9 mouse cellular contexts compared by ENCODE assay signal in the genomic region with DNA sequence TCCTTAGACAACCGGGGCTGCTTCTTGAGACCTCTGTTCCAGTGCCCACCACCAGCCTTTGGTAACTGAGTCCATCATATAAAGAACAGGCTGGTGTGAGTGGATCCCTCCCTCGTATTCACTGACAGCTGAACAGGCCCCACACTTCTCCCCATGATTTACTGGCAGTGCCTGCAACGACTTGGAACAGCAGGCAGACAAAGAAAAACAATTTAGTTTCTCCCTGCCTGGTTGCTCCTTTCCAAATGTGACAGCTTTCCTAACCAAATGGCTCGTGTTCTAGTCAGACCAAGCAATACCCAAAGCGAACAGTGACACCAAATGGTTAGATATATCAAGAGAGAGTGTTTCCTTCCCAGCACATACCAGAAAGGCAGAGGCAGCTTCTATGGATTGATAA.
DNase-seq lines count a peak whose midpoint lies in the region; ATAC-seq and TF ChIP-seq lines count a peak whose summit lies in the region.
"Had no signal": no experiment of that assay in that cellular context is flagged by ENCODE, and none has a peak within 500 bp of the region (broad histone marks: within the 10 kb centered on the region; RNA-seq: fewer than 3 reads in every experiment).

No protein-coding gene starts in this region.

- H3K36me3 ChIP-seq in hindbrain, embryonic 13.5 days, result no peaks in the 10 kb centered on the region
- no peaks in the 10 kb centered on the region for H3K36me3 ChIP-seq in hindbrain, embryonic 10.5 days
- H3K36me3 ChIP-seq in intestine, postnatal 0 days (ENCODE audit: control insufficient read depth, insufficient read depth), result no peaks in the 10 kb centered on the region
- H3K36me3 ChIP-seq in midbrain, embryonic 13.5 days, result no peaks in the 10 kb centered on the region
- H3K36me3 ChIP-seq: limb, embryonic 13.5 days had no signal

- no peak for TF ChIP-seq POLR2A in cortical plate, adult 2 months (IDR thresholded peaks at IDR 0.05; ENCODE audit: extremely low read depth, insufficient read depth, low read length)

- no peak for DNase-seq in hindbrain, embryonic 10.5 days (ENCODE audit: low spot score)
- DNase-seq in layer of hippocampus, postnatal 36 days, result peak; percentile 69 to 71
- no peak for DNase-seq in spleen, adult 18-20 months

- 0 out of 2 replicates have a peak, but pooled peaks have one; percentile 39 for ATAC-seq in hindbrain, embryonic 13.5 days (ENCODE audit: low FRiP score)
- ATAC-seq in cerebellum, adult (ENCODE audit: insufficient number of reproducible peaks, low FRiP score, low TSS enrichment), result peak; percentile 36; the same call in 1 of the 2 replicates
- ATAC-seq in intestine, postnatal 0 days, result no peak
- ATAC-seq in midbrain, embryonic 13.5 days, result no peak

- TF ChIP-seq CTCF in cortical plate, adult 2 months (IDR thresholded peaks at IDR 0.05; ENCODE audit: extremely low read depth, insufficient read depth, low read length), result 0 out of 2 replicates have a peak, but pooled peaks have one; percentile 2
- TF ChIP-seq CTCF in intestine, postnatal 0 days (IDR thresholded peaks at IDR 0.05; ENCODE audit: low read depth), result no peak

- 0 out of 2 replicates have a peak overlapping the region, but pooled peaks have one; percentile 18 for H3K27ac ChIP-seq in hindbrain, embryonic 13.5 days
- no peak overlapping the region for H3K27ac ChIP-seq in hindbrain, embryonic 10.5 days
- H3K27ac ChIP-seq in cortical plate, adult 2 months (ENCODE audit: insufficient read depth, low read length), result no peak overlapping the region
- no peak overlapping the region for H3K27ac ChIP-seq in intestine, postnatal 0 days (ENCODE audit: low read depth, low read length)
- H3K27ac ChIP-seq in midbrain, embryonic 13.5 days, result no peak overlapping the region
- H3K27ac ChIP-seq: limb, embryonic 13.5 days had no signal

- H3K9ac ChIP-seq in hindbrain, embryonic 13.5 days, result no peak overlapping the region
- H3K9ac ChIP-seq in intestine, postnatal 0 days (ENCODE audit: low read depth, low read length), result no peak overlapping the region
- no peak overlapping the region for H3K9ac ChIP-seq in midbrain, embryonic 13.5 days (replicated peaks)
- H3K9ac ChIP-seq: limb, embryonic 13.5 days had no signal

- H3K9me3 ChIP-seq in hindbrain, embryonic 13.5 days, result no peaks in the 10 kb centered on the region
- H3K9me3 ChIP-seq in hindbrain, embryonic 10.5 days, result no peaks in the 10 kb centered on the region
- H3K9me3 ChIP-seq in intestine, postnatal 0 days (ENCODE audit: control insufficient read depth), result no peaks in the 10 kb centered on the region
- H3K9me3 ChIP-seq in midbrain, embryonic 13.5 days, result no peaks in the 10 kb centered on the region
- H3K9me3 ChIP-seq: limb, embryonic 13.5 days had no signal

- H3K4me2 ChIP-seq in hindbrain, embryonic 13.5 days, result no peak overlapping the region
- no peak overlapping the region for H3K4me2 ChIP-seq in intestine, postnatal 0 days (replicated peaks; ENCODE audit: low read depth)
- no peak overlapping the region for H3K4me2 ChIP-seq in midbrain, embryonic 13.5 days (replicated peaks)
- H3K4me2 ChIP-seq: limb, embryonic 13.5 days had no signal

- no peaks in the 10 kb centered on the region for H3K27me3 ChIP-seq in hindbrain, embryonic 13.5 days
- H3K27me3 ChIP-seq in hindbrain, embryonic 10.5 days (ENCODE audit: insufficient read depth, poor library complexity, severe bottlenecking), result no peaks in the 10 kb centered on the region
- no peaks in the 10 kb centered on the region for H3K27me3 ChIP-seq in intestine, postnatal 0 days (replicated peaks; ENCODE audit: control insufficient read depth, insufficient read depth, low read length)
- H3K27me3 ChIP-seq in midbrain, embryonic 13.5 days, result no peaks in the 10 kb centered on the region
- H3K27me3 ChIP-seq: limb, embryonic 13.5 days had no signal

- H3K4me3 ChIP-seq in hindbrain, embryonic 13.5 days, result no peak overlapping the region
- H3K4me3 ChIP-seq in hindbrain, embryonic 10.5 days, result no peak overlapping the region
- no peak overlapping the region for H3K4me3 ChIP-seq in cortical plate, adult 2 months (ENCODE audit: insufficient read depth, low read length)
- H3K4me3 ChIP-seq in intestine, postnatal 0 days (ENCODE audit: low read depth, low read length), result no peak overlapping the region
- H3K4me3 ChIP-seq in midbrain, embryonic 13.5 days (replicated peaks), result no peak overlapping the region
- H3K4me3 ChIP-seq: limb, embryonic 13.5 days had no signal

- WGBS in hindbrain, embryonic 13.5 days, result 41% methylated on average over 5 of the region's 5 CpGs
- WGBS in hindbrain, embryonic 10.5 days, result 58% methylated on average over 5 of the region's 5 CpGs
- 57% methylated on average over 5 of the region's 5 CpGs for WGBS in intestine, postnatal 0 days
- WGBS in midbrain, embryonic 13.5 days, result 55% methylated on average over 5 of the region's 5 CpGs

- no peaks in the 10 kb centered on the region for H3K4me1 ChIP-seq in hindbrain, embryonic 13.5 days (replicated peaks)
- H3K4me1 ChIP-seq in hindbrain, embryonic 10.5 days (replicated peaks), result peaks cover 5% of the 10 kb centered on the region; the same call in 1 of the 2 replicates
- H3K4me1 ChIP-seq in cortical plate, adult 2 months (ENCODE audit: control insufficient read depth, insufficient read depth, low read length), result peaks cover 1% of the 10 kb centered on the region; the same call in 1 of the 2 replicates
- no peaks in the 10 kb centered on the region for H3K4me1 ChIP-seq in intestine, postnatal 0 days (replicated peaks; ENCODE audit: control insufficient read depth, insufficient read depth, low read length)
- no peaks in the 10 kb centered on the region for H3K4me1 ChIP-seq in midbrain, embryonic 13.5 days (replicated peaks)
- H3K4me1 ChIP-seq: limb, embryonic 13.5 days had no signal

Comparison
In these comparisons a context has a peak if more than half of its experiments do, and no peak if none do; other contexts are left out.
1. ATAC-seq: peak in hindbrain, embryonic 13.5 days (single experiment) and cerebellum, adult (single experiment); none in intestine, postnatal 0 days (single experiment) and midbrain, embryonic 13.5 days (single experiment).
2. DNase-seq: peak in layer of hippocampus, postnatal 36 days (2 of 2); none in hindbrain, embryonic 10.5 days (single experiment) and spleen, adult 18-20 months (0 of 2).